Mouse (Mus musculus): ENCODE measurements around the gene Tmem135.

DNA sequence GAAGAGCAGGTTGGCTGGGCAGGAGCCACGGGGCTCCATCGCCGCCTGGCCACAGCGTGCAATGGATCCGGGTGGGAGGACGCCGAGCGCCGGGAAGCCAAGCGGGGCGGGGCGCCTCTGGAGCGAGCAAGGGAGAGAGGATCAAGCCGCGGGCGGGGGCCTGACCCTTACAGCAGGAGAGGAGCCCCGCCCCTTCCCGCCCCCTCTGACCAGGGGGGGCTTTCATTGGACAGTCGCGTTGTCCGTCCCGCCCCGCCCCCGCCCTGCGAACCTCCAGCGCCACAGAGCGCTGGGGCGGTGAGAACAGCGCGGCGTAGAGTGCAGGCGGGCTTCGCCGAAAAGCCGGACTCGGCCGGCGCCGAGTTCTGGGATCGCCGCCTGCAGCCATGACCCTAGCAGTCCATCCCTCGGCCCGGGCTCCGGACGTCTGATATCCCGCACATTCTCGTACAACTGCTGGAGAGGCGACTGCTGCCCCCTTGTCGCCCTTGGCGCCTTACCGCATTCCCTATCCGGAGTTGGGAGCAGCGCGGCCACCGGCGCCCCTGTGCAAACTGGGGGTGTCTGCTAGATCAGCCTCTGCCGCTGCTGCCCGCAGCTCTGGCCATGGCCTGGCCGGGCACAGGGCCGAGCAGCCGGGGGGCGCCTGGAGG lies at the start of gene Tmem135, which contains the start of gene Fzd4:
- TF ChIP-seq POLR2A (IDR thresholded peaks at IDR 0.05; ENCODE audit: insufficient read length, low read depth) (peak; percentile 71), TCF12 (IDR thresholded peaks at IDR 0.05; ENCODE audit: insufficient read depth, poor library complexity, severe bottlenecking) (no peak), CEBPB (IDR thresholded peaks at IDR 0.05; ENCODE audit: insufficient read depth, poor library complexity, severe bottlenecking) (no peak), POLR2AphosphoS2 (IDR thresholded peaks at IDR 0.05; ENCODE audit: insufficient read length, low read depth) (peak; percentile 47), E2F4 (IDR thresholded peaks at IDR 0.05; ENCODE audit: insufficient read depth) (no peak), USF1 (IDR thresholded peaks at IDR 0.05; ENCODE audit: low read depth) (no peak), MYOD1 (IDR thresholded peaks at IDR 0.05; ENCODE audit: control insufficient read depth in 1 of 3, insufficient read length in 2 of 3, low read depth in 2 of 3) (no peak), REST (IDR thresholded peaks at IDR 0.05; ENCODE audit: insufficient read depth, insufficient read length) (no peak), MAX (IDR thresholded peaks at IDR 0.05; ENCODE audit: low read depth) (no peak), SRF (IDR thresholded peaks at IDR 0.05; ENCODE audit: control insufficient read depth, insufficient read length, low read depth) (no peak)
